Mouse (Mus musculus) midbrain, embryonic 10.5 days (tissue): Measurements from ENCODE around the gene Gpc5. TPM values are rescaled to one million over a fixed set of nuclear protein-coding genes. Genes with fewer than 3 reads are reported as not detected.

Source experiments
- DNase-seq: peaks from one replicate; pipeline ENCODE4 v3.0.0-alpha.2; 2017; ENCODE audit warnings: low spot score
- H3K27ac ChIP-seq: fragments of 300-500 bp; sonication (generic); replicated peaks from 2 replicates; pipeline ENCODE4 v1.5.1; 2016; ENCODE audit warnings: mild to moderate bottlenecking
- H3K27me3 ChIP-seq: fragments of 300-500 bp; sonication (generic); 2 replicates; pipeline ENCODE4 v1.6.1; 2016; ENCODE audit warnings: low read depth, mild to moderate bottlenecking; ENCODE audit not compliant: poor library complexity, severe bottlenecking
- H3K36me3 ChIP-seq: fragments of 300-500 bp; sonication (generic); 2 replicates; pipeline ENCODE4 v1.6.1; 2016; ENCODE audit warnings: mild to moderate bottlenecking, moderate library complexity
- H3K4me1 ChIP-seq: fragments of 300-500 bp; sonication (generic); 2 replicates; pipeline ENCODE4 v1.6.1; 2016
- H3K4me3 ChIP-seq: fragments of 300-500 bp; sonication (generic); 2 replicates; pipeline ENCODE4 v1.5.1; 2016; ENCODE audit warnings: mild to moderate bottlenecking, moderate library complexity
- H3K9me3 ChIP-seq: fragments of 300-500 bp; sonication (generic); replicated peaks from 2 replicates; pipeline ENCODE4 v1.6.1; 2016; ENCODE audit warnings: mild to moderate bottlenecking
- WGBS: fragments of 180-500 bp; shearing (Covaris S2); methylation state at CpG from one replicate; pipeline ENCODE4 v1.1.7; 2016; 5-methylcytosine and 5-hydroxymethylcytosine counted together
- polyA plus RNA-seq: library from polyadenylated mRNA; unstranded; fragments of >200 nt; fragmentation: Nextera tagmentation; extraction: Ambion mirVana; gene quantifications from 2 replicates; pipeline ENCODE4 v1.2.1, GENCODE M21; 2016

Gene Gpc5
- polyA plus RNA-seq, 1 experiment from 2014 or later = 0.30 TPM

DNA sequence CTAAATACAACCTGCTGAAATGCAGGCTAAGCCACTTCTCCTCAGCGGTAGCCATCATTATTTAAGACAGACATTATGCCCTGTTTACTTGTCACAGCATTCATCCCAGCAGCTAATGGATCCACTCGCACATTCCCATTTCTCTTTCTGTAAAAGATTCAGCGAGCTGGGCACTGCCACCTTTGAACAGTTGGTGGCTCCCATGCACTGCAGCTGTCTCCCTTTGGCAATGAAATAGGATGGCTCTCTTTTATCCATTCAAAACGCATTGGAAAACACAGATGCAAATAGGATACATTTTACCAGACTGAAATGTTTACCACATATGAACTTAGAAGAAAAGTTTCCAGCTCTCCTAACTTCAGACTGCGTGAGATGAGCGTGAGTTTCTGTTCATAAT, 21.5 kb upstream of the Gpc5 start:
- no peaks in the 10 kb centered on the region for H3K4me1 ChIP-seq
- 49% methylated on average over 6 of the region's 6 CpGs for WGBS
- H3K27me3 ChIP-seq = no peaks in the 10 kb centered on the region
- no peaks in the 10 kb centered on the region for H3K9me3 ChIP-seq
- no peak for DNase-seq
- H3K27ac ChIP-seq = no peak overlapping the region
- no peak overlapping the region for H3K4me3 ChIP-seq
- no peaks in the 10 kb centered on the region for H3K36me3 ChIP-seq

GRCm38 (mm10) chr14:115077340-115077739, 14.7 kb upstream of the Gpc5 start:
- WGBS = 62% methylated on average over 9 of the region's 9 CpGs
- Histone ChIP-seq H3K36me3 (no peaks in the 10 kb centered on the region), H3K4me3 (no peak overlapping the region), H3K27me3 (no peaks in the 10 kb centered on the region), H3K4me1 (peaks cover 4% of the 10 kb centered on the region), H3K27ac (no peak overlapping the region), H3K9me3 (no peaks in the 10 kb centered on the region)
- DNase-seq = peak; percentile 28

- H3K9me3 ChIP-seq = no peaks in the 10 kb centered on the region
- no peak overlapping the region for H3K4me3 ChIP-seq
- WGBS = 94% methylated on average over 7 of the region's 7 CpGs
- no peak overlapping the region for H3K27ac ChIP-seq
- peaks cover 4% of the 10 kb centered on the region for H3K4me1 ChIP-seq
- no peaks in the 10 kb centered on the region for H3K27me3 ChIP-seq
- no peaks in the 10 kb centered on the region for H3K36me3 ChIP-seq
- DNase-seq = no peak
Observed at GRCm38 (mm10) chr14:115078064-115078463, 14.0 kb upstream of the Gpc5 start.

GRCm38 (mm10) chr14:115081728-115082502, 10.1 kb upstream of the Gpc5 start:
- H3K4me1 ChIP-seq = peaks cover 4% of the 10 kb centered on the region
- WGBS = 87% methylated on average over 12 of the region's 12 CpGs
- H3K27me3 ChIP-seq = no peaks in the 10 kb centered on the region
- H3K36me3 ChIP-seq = no peaks in the 10 kb centered on the region
- no peak overlapping the region for H3K27ac ChIP-seq
- no peak overlapping the region for H3K4me3 ChIP-seq
- no peaks in the 10 kb centered on the region for H3K9me3 ChIP-seq
- DNase-seq = no peak

DNA sequence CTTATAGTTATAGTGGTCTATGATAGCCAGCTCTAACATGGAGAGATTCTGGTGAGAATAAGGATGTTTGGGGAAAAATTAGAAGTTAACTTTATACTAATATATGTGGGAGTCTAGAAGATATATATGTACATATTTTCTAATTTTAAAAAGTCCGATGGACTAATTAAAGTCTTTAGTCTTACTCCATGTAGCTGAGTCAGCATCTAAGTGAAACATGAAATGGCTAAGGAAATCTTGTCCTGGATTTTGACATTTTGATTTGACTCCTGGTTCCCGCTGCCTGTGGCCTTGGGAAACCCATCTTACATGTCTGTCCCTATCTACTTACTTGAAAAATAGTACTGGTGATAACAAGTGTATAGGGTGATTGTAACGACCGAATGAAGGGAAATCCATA, 1.5 kb upstream of the Gpc5 start:
- Histone ChIP-seq H3K27me3 (peaks cover 65% of the 10 kb centered on the region), H3K4me1 (peaks cover 9% of the 10 kb centered on the region), H3K27ac (no peak overlapping the region), H3K4me3 (no peak overlapping the region), H3K9me3 (no peaks in the 10 kb centered on the region), H3K36me3 (no peaks in the 10 kb centered on the region)
- WGBS = 88% methylated on average over 4 of the region's 4 CpGs
- DNase-seq = no peak

GRCm38 (mm10) chr14:115092510-115092909, 495 bp downstream of the Gpc5 start:
- no peak for DNase-seq
- under 1% methylated on average over 33 of the region's 33 CpGs for WGBS
- peak overlapping the region; percentile 81 for H3K4me3 ChIP-seq
- no peaks in the 10 kb centered on the region for H3K36me3 ChIP-seq
- no peaks in the 10 kb centered on the region for H3K9me3 ChIP-seq
- peaks cover 65% of the 10 kb centered on the region for H3K27me3 ChIP-seq
- H3K27ac ChIP-seq = peak overlapping the region; percentile 28
- H3K4me1 ChIP-seq = peaks cover 9% of the 10 kb centered on the region

DNA sequence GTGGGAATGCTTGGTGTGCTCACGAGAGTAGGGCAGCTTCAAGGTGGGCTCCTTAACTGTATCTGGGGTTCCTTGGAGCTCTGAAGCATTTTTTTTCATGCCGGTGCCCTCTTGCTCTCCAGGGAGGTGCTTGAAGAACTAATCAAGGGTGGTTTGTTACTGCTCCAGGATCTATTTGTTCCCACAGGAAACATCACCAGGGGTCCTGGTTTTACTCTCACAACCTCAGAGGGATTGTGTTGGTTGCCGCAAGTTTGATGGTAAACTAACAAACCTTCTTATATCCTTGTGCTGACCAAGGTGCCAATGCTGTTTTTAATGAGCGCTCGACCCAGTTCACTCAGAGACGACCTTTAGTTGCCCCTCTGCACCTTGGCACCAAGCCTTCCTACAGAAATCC, 937 bp downstream of the Gpc5 start:
- H3K27me3 ChIP-seq = peaks cover 65% of the 10 kb centered on the region
- H3K9me3 ChIP-seq = no peaks in the 10 kb centered on the region
- WGBS = 18% methylated on average over 6 of the region's 6 CpGs
- DNase-seq = peak; percentile 13
- H3K36me3 ChIP-seq = no peaks in the 10 kb centered on the region
- H3K4me1 ChIP-seq = peaks cover 9% of the 10 kb centered on the region
- no peak overlapping the region for H3K27ac ChIP-seq
- peak overlapping the region; percentile 81 for H3K4me3 ChIP-seq

GRCm38 (mm10) chr14:115100617-115101299, 8.7 kb downstream of the Gpc5 start:
- Histone ChIP-seq H3K4me3 (no peak overlapping the region), H3K36me3 (no peaks in the 10 kb centered on the region), H3K9me3 (no peaks in the 10 kb centered on the region), H3K27me3 (no peaks in the 10 kb centered on the region), H3K4me1 (no peaks in the 10 kb centered on the region), H3K27ac (no peak overlapping the region)
- 86% methylated on average over 9 of the region's 9 CpGs for WGBS
- no peak for DNase-seq

DNA sequence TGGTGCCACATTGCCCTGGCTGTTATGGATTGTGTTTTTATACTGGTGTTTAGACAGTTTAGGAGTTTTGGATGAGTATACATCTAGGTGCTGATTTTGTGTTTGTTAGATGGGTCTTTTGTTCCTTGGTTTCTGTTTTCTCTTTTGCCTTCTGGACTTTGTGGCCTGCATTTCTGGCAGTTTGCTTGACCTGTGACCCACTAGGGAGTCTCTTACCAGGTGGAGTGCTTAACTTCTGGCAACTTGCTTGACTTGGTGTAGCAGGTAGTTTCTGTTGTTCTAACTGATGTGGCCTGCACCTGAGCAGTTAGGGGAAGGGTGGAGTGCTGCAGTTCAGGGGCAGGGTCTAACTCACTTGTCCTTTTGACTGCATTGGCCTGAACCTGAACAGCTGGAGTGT, 14.3 kb downstream of the Gpc5 start:
- no peak overlapping the region for H3K27ac ChIP-seq
- no peak for DNase-seq
- no peaks in the 10 kb centered on the region for H3K9me3 ChIP-seq
- no peaks in the 10 kb centered on the region for H3K36me3 ChIP-seq
- H3K4me1 ChIP-seq = no peaks in the 10 kb centered on the region
- no peak overlapping the region for H3K4me3 ChIP-seq
- H3K27me3 ChIP-seq = no peaks in the 10 kb centered on the region

DNA sequence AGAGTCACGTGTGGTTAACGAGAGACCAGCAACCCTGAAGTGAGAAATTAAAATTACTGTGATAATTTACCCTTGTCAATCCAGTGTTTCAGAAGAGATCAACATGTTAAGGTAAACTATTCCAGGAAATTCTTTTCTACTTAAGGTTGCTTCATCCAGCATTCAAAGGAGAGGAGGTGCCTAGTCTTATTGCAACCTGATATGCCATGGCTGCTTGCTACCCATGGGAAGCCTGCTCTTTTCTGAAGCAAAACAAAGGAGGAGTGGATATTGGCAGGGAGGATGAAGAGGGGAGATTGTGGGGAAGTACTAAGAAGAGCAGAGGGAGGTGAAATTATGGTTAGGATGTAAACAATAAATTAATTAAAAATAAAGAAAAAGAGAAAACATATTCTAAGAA, 15.5 kb downstream of the Gpc5 start:
- Histone ChIP-seq H3K36me3 (no peaks in the 10 kb centered on the region), H3K27ac (no peak overlapping the region), H3K4me3 (no peak overlapping the region), H3K9me3 (no peaks in the 10 kb centered on the region), H3K27me3 (no peaks in the 10 kb centered on the region), H3K4me1 (no peaks in the 10 kb centered on the region)
- WGBS = 76% methylated on average over 2 of the region's 2 CpGs
- no peak for DNase-seq

- no peak overlapping the region for H3K4me3 ChIP-seq
- no peaks in the 10 kb centered on the region for H3K4me1 ChIP-seq
- WGBS = 91% methylated on average over 9 of the region's 9 CpGs
- H3K9me3 ChIP-seq = no peaks in the 10 kb centered on the region
- DNase-seq = no peak
- H3K27me3 ChIP-seq = no peaks in the 10 kb centered on the region
- H3K36me3 ChIP-seq = no peaks in the 10 kb centered on the region
- no peak overlapping the region for H3K27ac ChIP-seq
Observed at GRCm38 (mm10) chr14:115118626-115119025, 26.6 kb downstream of the Gpc5 start.

- H3K4me3 ChIP-seq = no peak overlapping the region
- WGBS = 83% methylated on average over 3 of the region's 3 CpGs
Observed at GRCm38 (mm10) chr14:115148821-115149220, 56.8 kb downstream of the Gpc5 start.

DNA sequence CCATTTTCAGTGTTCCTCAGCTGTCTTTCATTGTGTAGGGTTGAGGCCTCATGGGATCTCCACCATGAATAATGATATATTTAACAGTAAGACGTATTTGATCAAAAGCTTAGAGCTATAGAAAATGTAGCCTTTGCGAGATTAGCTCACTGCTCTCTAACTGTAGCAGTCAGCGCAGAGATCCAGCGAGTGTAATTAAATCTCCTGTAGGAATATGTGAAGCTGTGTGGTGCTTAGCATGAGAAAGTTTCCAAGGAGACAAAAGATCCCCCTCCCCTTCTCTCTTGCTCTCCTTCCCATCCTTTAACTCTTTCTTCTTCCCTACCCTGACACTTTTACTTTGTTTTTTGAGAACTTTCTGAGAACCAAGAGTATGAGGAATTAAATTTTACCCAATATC, 64.6 kb downstream of the Gpc5 start:
- H3K4me3 ChIP-seq = no peak overlapping the region
- no peak for DNase-seq
- 73% methylated on average over 4 of the region's 4 CpGs for WGBS
- H3K27me3 ChIP-seq = no peaks in the 10 kb centered on the region
- no peaks in the 10 kb centered on the region for H3K9me3 ChIP-seq
- H3K4me1 ChIP-seq = no peaks in the 10 kb centered on the region
- H3K36me3 ChIP-seq = no peaks in the 10 kb centered on the region
- no peak overlapping the region for H3K27ac ChIP-seq

More at GRCm38 (mm10) chr14:115148821-115149220, 56.8 kb downstream of the Gpc5 start:
- H3K4me1 ChIP-seq = no peaks in the 10 kb centered on the region
- H3K9me3 ChIP-seq = no peaks in the 10 kb centered on the region
- H3K36me3 ChIP-seq = no peaks in the 10 kb centered on the region
- no peak overlapping the region for H3K27ac ChIP-seq
- no peak for DNase-seq
- H3K27me3 ChIP-seq = no peaks in the 10 kb centered on the region
